Mouse (Mus musculus) C2C12 (cell line): ENCODE results near the gene Ankfy1.

Experiments
- CTCF ChIP-seq: IDR thresholded peaks from one replicate; pipeline ENCODE4 v1.5.1; 2011; ENCODE audit not compliant: control insufficient read depth, insufficient read depth, insufficient read length
- USF1 ChIP-seq: IDR thresholded peaks from one replicate; pipeline ENCODE4 v1.6.1; 2011; ENCODE audit warnings: low read depth, mild to moderate bottlenecking, control low read depth, moderate library complexity

GRCm38 (mm10) chr11:72759581-72759980 lies 69.8 kb downstream of the Ankfy1 start:
- TF ChIP-seq CTCF: no peak
- TF ChIP-seq USF1: no peak
